Mouse (Mus musculus): ENCODE results near the gene Col23a1.

Gene Col23a1

GRCm38 (mm10) chr11:51388892-51389340, 99.2 kb downstream of the Col23a1 start:
- no peak for DNase-seq (ENCODE audit: low spot score)

GRCm38 (mm10) chr11:51389763-51390162, 100.0 kb downstream of the Col23a1 start:
- DNase-seq (ENCODE audit: low spot score) = no peak

GRCm38 (mm10) chr11:51390521-51390920, 100.8 kb downstream of the Col23a1 start:
- no peak for DNase-seq (ENCODE audit: low spot score)

GRCm38 (mm10) chr11:51391548-51391947, 101.8 kb downstream of the Col23a1 start:
- DNase-seq (ENCODE audit: low spot score) = no peak

GRCm38 (mm10) chr11:51394301-51394865, 104.7 kb downstream of the Col23a1 start:
- DNase-seq (ENCODE audit: low spot score) = no peak

GRCm38 (mm10) chr11:51396451-51396850, 106.7 kb downstream of the Col23a1 start:
- no peak for DNase-seq (ENCODE audit: low spot score)

- DNase-seq (ENCODE audit: low spot score) = no peak
Observed at GRCm38 (mm10) chr11:51398084-51398483, 108.4 kb downstream of the Col23a1 start.

- DNase-seq (ENCODE audit: low spot score) = no peak
Observed at GRCm38 (mm10) chr11:51400356-51400755, 110.6 kb downstream of the Col23a1 start.

- DNase-seq (ENCODE audit: low spot score) = no peak
Observed at GRCm38 (mm10) chr11:51401481-51402128, 111.9 kb downstream of the Col23a1 start.

GRCm38 (mm10) chr11:51403886-51404285, 114.2 kb downstream of the Col23a1 start:
- no peak for DNase-seq (ENCODE audit: low spot score)

GRCm38 (mm10) chr11:51404865-51405440, 115.2 kb downstream of the Col23a1 start:
- DNase-seq (ENCODE audit: low spot score) = no peak

- no peak for DNase-seq (ENCODE audit: low spot score)
Observed at GRCm38 (mm10) chr11:51406531-51406930, 116.8 kb downstream of the Col23a1 start.

- DNase-seq (ENCODE audit: low spot score) = no peak
Observed at GRCm38 (mm10) chr11:51407351-51407750, 117.6 kb downstream of the Col23a1 start.

GRCm38 (mm10) chr11:51410771-51411170, 121.1 kb downstream of the Col23a1 start:
- DNase-seq (ENCODE audit: low spot score) = no peak

GRCm38 (mm10) chr11:51414520-51414919, 124.8 kb downstream of the Col23a1 start:
- no peak for DNase-seq (ENCODE audit: low spot score)

GRCm38 (mm10) chr11:51415049-51415688, 125.4 kb downstream of the Col23a1 start:
- DNase-seq (ENCODE audit: low spot score) = no peak

GRCm38 (mm10) chr11:51418807-51419206, 129.1 kb downstream of the Col23a1 start:
- DNase-seq (ENCODE audit: low spot score) = no peak

- DNase-seq (ENCODE audit: low spot score) = no peak
Observed at GRCm38 (mm10) chr11:51421878-51422277, 132.2 kb downstream of the Col23a1 start.

- no peak for DNase-seq (ENCODE audit: low spot score)
Observed at GRCm38 (mm10) chr11:51422713-51423112, 133.0 kb downstream of the Col23a1 start.

- DNase-seq (ENCODE audit: low spot score) = no peak
Observed at GRCm38 (mm10) chr11:51426155-51426554, 136.4 kb downstream of the Col23a1 start.

- no peak for DNase-seq (ENCODE audit: low spot score)
Observed at GRCm38 (mm10) chr11:51429428-51430179, 139.9 kb downstream of the Col23a1 start.

- no peak for DNase-seq (ENCODE audit: low spot score)
Observed at GRCm38 (mm10) chr11:51430180-51430578, 140.5 kb downstream of the Col23a1 start.
